Mouse (Mus musculus) frontal cortex, adult 2 months (tissue): ENCODE measurements around the gene Rbm8a. TPM values are rescaled to one million over a fixed set of nuclear protein-coding genes. Genes with fewer than 3 reads are reported as not detected.
A peak's percentile ranks its signal among the peaks of the same experiment; 100 is the strongest.

Experiments
- DNase-seq, 2 experiments: peaks; one replicate each; pipeline ENCODE4 v3.0.0; 2022; ENCODE audit warnings: low spot score in 1 of 2; ENCODE audit errors: extremely low spot score in 1 of 2
- polyA plus RNA-seq: library from polyadenylated mRNA; depleted of rRNA; stranded (reverse); fragments of >200 nt; gene quantifications from 2 replicates; pipeline ENCODE4 v1.2.3, GENCODE M21; 2012; rRNA removed

Rbm8a gene
- polyA plus RNA-seq, 1 experiment, result 37.4 TPM

- DNase-seq, result no peak
Measured at GRCm38 (mm10) chr3:96668424-96669067, 38.8 kb downstream of the Rbm8a start.

DNA sequence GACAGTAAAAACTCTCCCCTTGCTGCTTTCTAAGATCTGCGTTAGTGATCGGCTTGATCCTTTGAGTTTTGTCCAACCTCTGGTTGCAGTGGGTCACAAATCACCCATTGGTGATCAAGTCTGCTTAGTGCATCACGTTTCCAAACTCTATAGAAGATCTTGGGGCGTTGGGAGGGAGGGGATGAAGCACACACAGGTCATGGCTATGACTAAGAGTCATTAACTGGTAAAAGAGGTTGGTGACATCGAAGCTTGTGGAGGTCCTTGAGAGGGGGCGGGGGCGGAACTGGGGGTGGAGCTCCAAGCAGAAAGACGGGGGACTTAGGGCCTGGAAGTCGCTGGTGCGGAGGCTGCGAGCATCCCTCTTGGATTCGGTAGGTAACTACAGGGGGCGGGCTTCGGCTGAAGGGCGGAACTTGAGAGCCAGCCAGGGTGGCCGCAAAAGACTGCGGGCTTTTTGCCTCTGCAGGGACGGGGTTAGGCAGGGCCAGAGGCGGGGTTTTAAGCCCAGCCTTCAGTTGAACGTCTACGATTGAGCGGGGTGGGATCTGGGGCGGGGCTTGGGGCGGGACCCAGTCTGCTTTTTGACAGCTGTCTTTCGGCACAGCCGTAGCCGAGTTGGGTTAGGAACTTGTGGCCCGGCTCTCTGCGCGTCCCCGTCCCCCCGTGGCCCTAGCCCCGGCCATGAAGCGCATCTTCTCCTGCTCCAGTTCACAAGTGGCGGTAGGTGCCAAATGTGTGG lies 40.2 kb downstream of the Rbm8a start, which contains the start of gene Ankrd35:
TSS of gene Ankrd35 (plus strand) at position 405 of the 742 bp plus-strand sequence.
- DNase-seq, result peak; percentile 52 to 74

DNA sequence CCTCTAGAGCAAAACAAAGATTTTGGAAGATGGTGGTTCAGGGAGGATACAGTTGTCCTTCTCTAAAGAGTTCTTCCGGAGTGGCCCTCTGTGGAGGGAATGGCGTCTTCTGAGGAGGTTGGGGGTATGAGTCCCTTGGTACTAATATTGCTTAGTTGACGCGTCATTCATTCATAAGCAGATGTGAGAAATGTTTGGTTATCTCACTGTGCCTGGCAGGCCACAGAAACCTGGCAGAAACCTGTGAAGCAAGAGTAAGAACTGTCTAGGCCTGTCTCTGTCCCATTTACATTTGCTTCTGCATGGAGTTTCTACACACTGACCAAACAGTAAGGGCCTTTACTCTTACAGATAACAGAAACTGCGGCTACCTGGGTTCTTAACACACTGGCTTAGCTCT lies 41.8 kb downstream of the Rbm8a start:
- DNase-seq, result no peak

DNA sequence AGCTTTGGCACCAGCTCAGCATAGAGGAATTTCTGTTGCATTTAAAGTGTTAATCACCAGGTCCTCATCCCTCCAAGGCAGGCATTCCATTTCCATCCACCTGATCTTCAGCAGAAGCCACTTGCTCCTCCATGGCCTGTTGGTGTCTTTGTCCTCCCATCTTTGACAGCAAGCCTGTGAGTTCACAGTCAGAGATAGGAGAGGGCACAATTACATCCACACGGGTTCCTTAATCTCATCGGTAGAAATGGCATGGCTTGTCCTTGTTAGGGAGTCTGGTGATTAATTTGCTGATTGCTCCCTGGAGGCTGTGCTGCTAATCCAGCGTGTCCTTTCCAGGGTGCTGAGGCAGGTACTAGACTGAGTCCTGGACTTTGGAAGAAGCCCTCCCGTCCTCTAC lies 43.8 kb downstream of the Rbm8a start:
- DNase-seq, result no peak

- no peak for DNase-seq
Measured at GRCm38 (mm10) chr3:96674442-96674841, 44.7 kb downstream of the Rbm8a start.

DNA sequence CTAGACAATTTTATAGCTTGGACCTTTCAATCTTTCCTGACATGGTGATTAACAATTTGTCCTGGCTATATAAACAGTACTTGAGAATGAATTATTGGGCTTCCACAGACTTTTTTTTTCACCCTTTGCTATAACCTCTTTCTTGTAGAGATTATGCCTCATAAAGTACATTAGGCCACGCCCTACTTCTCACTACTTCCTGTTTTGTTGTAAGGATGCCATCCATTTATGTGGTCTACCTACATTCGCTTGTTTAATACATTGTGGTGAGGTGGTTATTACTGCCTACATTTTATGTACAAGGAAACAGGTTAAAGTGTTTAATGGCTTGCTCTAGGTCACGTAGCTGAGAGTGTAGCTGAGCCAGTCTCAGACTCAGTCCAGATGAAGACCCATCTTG lies 45.4 kb downstream of the Rbm8a start:
- no peak for DNase-seq

DNA sequence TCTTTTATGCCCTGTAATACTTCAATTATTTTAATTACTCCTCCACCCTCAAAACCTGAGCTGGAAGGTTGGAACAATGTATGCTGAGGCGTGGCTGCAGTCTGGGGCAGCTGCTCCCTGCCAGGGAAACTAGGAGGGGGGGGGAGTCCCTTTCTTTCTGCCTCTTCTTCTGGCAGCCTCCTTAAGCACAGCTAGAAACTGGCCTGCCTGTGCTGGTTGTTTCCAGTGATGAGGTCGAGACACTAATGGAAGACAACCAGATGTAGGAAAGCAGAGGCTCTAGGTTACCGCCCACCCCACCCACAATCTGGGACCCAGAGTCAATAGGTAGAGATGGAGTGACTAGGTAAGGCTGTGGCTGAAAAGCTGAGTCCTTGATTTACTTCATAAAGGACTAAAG lies 46.0 kb downstream of the Rbm8a start:
- DNase-seq, result no peak

- no peak for DNase-seq
Measured at GRCm38 (mm10) chr3:96678456-96678855, 48.7 kb downstream of the Rbm8a start.

- no peak for DNase-seq
Measured at GRCm38 (mm10) chr3:96679159-96679674, 49.5 kb downstream of the Rbm8a start.

- no peak for DNase-seq
Measured at GRCm38 (mm10) chr3:96680269-96680956, 50.7 kb downstream of the Rbm8a start.

Other genes with a start within 250 kb of the Rbm8a start
- gene BC107364, start 177.6 kb upstream of the Rbm8a start, polyA plus RNA-seq, result not detected in 2 replicates
- 0.60 and 1.1 TPM in 2 replicates for gene Hfe2, start 104.8 kb upstream of the Rbm8a start, polyA plus RNA-seq
- 27.5 and 27.7 TPM in 2 replicates for gene Txnip, start 72.0 kb upstream of the Rbm8a start, polyA plus RNA-seq
- not detected in 2 replicates for gene Gm16253, start 52.9 kb upstream of the Rbm8a start, polyA plus RNA-seq
- 67.3 and 84.3 TPM in 2 replicates for gene Polr3gl, start 35.8 kb upstream of the Rbm8a start, polyA plus RNA-seq
- 50.2 and 57.4 TPM in 2 replicates for gene Ankrd34a, start 33.3 kb upstream of the Rbm8a start, polyA plus RNA-seq
- 30.3 and 30.7 TPM in 2 replicates for gene Lix1l, start 28.8 kb upstream of the Rbm8a start, polyA plus RNA-seq
- gene Pex11b, start 5.4 kb downstream of the Rbm8a start, polyA plus RNA-seq, result 61.4 and 64.5 TPM in 2 replicates
- 0.10 and 0.11 TPM in 2 replicates for gene Gm42957, start 5.5 kb downstream of the Rbm8a start, polyA plus RNA-seq
- 2.9 and 3.2 TPM in 2 replicates for gene Itga10, start 15.7 kb downstream of the Rbm8a start, polyA plus RNA-seq
- gene Ankrd35, start 40.2 kb downstream of the Rbm8a start, polyA plus RNA-seq, result 5.9 and 9.8 TPM in 2 replicates
- 25.2 and 25.8 TPM in 2 replicates for gene Pias3, start 66.5 kb downstream of the Rbm8a start, polyA plus RNA-seq
- 10.2 and 10.5 TPM in 2 replicates for gene Nudt17, start 78.6 kb downstream of the Rbm8a start, polyA plus RNA-seq
- gene Polr3c, start 97.7 kb downstream of the Rbm8a start, polyA plus RNA-seq, result 34.2 and 34.4 TPM in 2 replicates
- 46.0 and 49.0 TPM in 2 replicates for gene Rnf115, start 97.7 kb downstream of the Rbm8a start, polyA plus RNA-seq
- gene Pdzk1, start 199.4 kb downstream of the Rbm8a start, polyA plus RNA-seq, result 0.32 and 0.36 TPM in 2 replicates
- 0.06 TPM in 1 of 2 replicates, not detected in the other for gene Cd160, start 199.4 kb downstream of the Rbm8a start, polyA plus RNA-seq